Comparison of ENCODE assay signal across 10 mouse cellular contexts in genomic region chr5:120567761-120568211, GRCm38 (mm10). TPM values are rescaled to one million over a fixed set of nuclear protein-coding genes. Genes with fewer than 3 reads are reported as not detected.
DNase-seq lines count a peak whose midpoint lies in the region; ATAC-seq lines count a peak whose summit lies in the region.
"Had no signal": no experiment of that assay in that cellular context is flagged by ENCODE, and none has a peak within 500 bp of the region (broad histone marks: within the 10 kb centered on the region; RNA-seq: fewer than 3 reads in every experiment).

No protein-coding gene starts in this region.

- peak overlapping the region; percentile 80 for H3K27ac ChIP-seq in kidney, embryonic 14.5 days (ENCODE audit: low read depth, low read length)
- peak overlapping the region; percentile 90 for H3K27ac ChIP-seq in forebrain, embryonic 15.5 days (replicated peaks)
- H3K27ac ChIP-seq in midbrain, embryonic 12.5 days (replicated peaks): peak overlapping the region; percentile 78

- no peak for ATAC-seq in kidney, embryonic 14.5 days (ENCODE audit: low FRiP score, low TSS enrichment)
- no peak for ATAC-seq in forebrain, embryonic 15.5 days (replicated peaks)
- no peak for ATAC-seq in midbrain, embryonic 12.5 days (ENCODE audit: low FRiP score, low read depth)
- ATAC-seq in granulocyte monocyte progenitor cell, adult 5-6 weeks (replicated peaks; ENCODE audit: poor library complexity, severe bottlenecking): no peak

- H3K4me2 ChIP-seq in kidney, embryonic 14.5 days (replicated peaks; ENCODE audit: low read depth, low read length): no peak overlapping the region
- peak overlapping the region; percentile 8; the same call in 1 of the 2 replicates for H3K4me2 ChIP-seq in forebrain, embryonic 15.5 days (replicated peaks)
- 0 out of 2 replicates have a peak overlapping the region, but pooled peaks have one; percentile 16 for H3K4me2 ChIP-seq in midbrain, embryonic 12.5 days (replicated peaks)

- 30% methylated on average over 14 of the region's 14 CpGs for WGBS in kidney, embryonic 14.5 days
- 13% methylated on average over 14 of the region's 14 CpGs for WGBS in forebrain, embryonic 15.5 days
- WGBS in midbrain, embryonic 12.5 days: 48% methylated on average over 14 of the region's 14 CpGs

- no peaks in the 10 kb centered on the region for H3K9me3 ChIP-seq in kidney, embryonic 14.5 days (ENCODE audit: control insufficient read depth, low read length)
- H3K9me3 ChIP-seq in forebrain, embryonic 15.5 days: no peaks in the 10 kb centered on the region
- no peaks in the 10 kb centered on the region for H3K9me3 ChIP-seq in midbrain, embryonic 12.5 days

- H3K27me3 ChIP-seq in kidney, embryonic 14.5 days (ENCODE audit: control insufficient read depth, insufficient read depth, low read length): no peaks in the 10 kb centered on the region; the same call in 1 of the 2 replicates
- no peaks in the 10 kb centered on the region for H3K27me3 ChIP-seq in forebrain, embryonic 15.5 days
- no peaks in the 10 kb centered on the region for H3K27me3 ChIP-seq in midbrain, embryonic 12.5 days

- H3K4me3 ChIP-seq in kidney, embryonic 14.5 days (ENCODE audit: low read length): no peak overlapping the region
- no peak overlapping the region for H3K4me3 ChIP-seq in forebrain, embryonic 15.5 days
- H3K4me3 ChIP-seq in midbrain, embryonic 12.5 days: no peak overlapping the region

- DNase-seq in kidney, adult 18-20 months: no peak
- DNase-seq in cerebellum, adult 9-10 months: peak; percentile 74
- DNase-seq in ovary, postnatal 36 days (ENCODE audit: low spot score): no peak
- no peak for DNase-seq in adrenal gland, postnatal 14 days

- H3K9ac ChIP-seq in kidney, embryonic 14.5 days (ENCODE audit: low read depth, low read length): peak overlapping the region; percentile 45; the same call in 1 of the 2 replicates
- no peak overlapping the region for H3K9ac ChIP-seq in forebrain, embryonic 15.5 days (replicated peaks)
- H3K9ac ChIP-seq in midbrain, embryonic 12.5 days (replicated peaks): 0 out of 2 replicates have a peak overlapping the region, but pooled peaks have one; percentile 20

- H3K4me1 ChIP-seq in kidney, embryonic 14.5 days (ENCODE audit: control insufficient read depth, insufficient read depth, low read length): peaks cover 86% of the 10 kb centered on the region
- peaks cover 80% of the 10 kb centered on the region for H3K4me1 ChIP-seq in forebrain, embryonic 15.5 days
- peaks cover 72% of the 10 kb centered on the region for H3K4me1 ChIP-seq in midbrain, embryonic 12.5 days

- H3K36me3 ChIP-seq in kidney, embryonic 14.5 days (ENCODE audit: control insufficient read depth, insufficient read depth, low read length): no peaks in the 10 kb centered on the region
- H3K36me3 ChIP-seq in forebrain, embryonic 15.5 days: no peaks in the 10 kb centered on the region
- H3K36me3 ChIP-seq in midbrain, embryonic 12.5 days: no peaks in the 10 kb centered on the region

RNA-seq across cellular contexts. Expression of gene Tpcn1, which starts 20.7 kb away (rescaled TPM):
- polyA plus RNA-seq in kidney, embryonic 14.5 days (2014; fragmentation: Nextera tagmentation; extraction: Ambion mirVana): 33.8 and 37.3 TPM in 2 replicates
- 17.4 and 19.9 TPM in 2 replicates for polyA plus RNA-seq in forebrain, embryonic 15.5 days (2015; fragmentation: Nextera tagmentation; extraction: Ambion mirVana)
- 12.9 and 14.2 TPM in 2 replicates for polyA plus RNA-seq in midbrain, embryonic 12.5 days (2016; fragmentation: Nextera tagmentation; extraction: Ambion mirVana)
- total RNA-seq in granulocyte monocyte progenitor cell, adult 5-6 weeks (2014; fragmentation: Nextera tagmentation): 28.8 and 41.5 TPM in 2 replicates
- 12.7 and 14.1 TPM in 2 replicates for total RNA-seq in granulocyte monocyte progenitor cell, adult 5-6 weeks (2017)
- 56.5 and 57.5 TPM in 2 replicates for total RNA-seq in adrenal gland, postnatal 14 days (2021)

RNA-seq across cellular contexts. Expression of gene Iqcd, which starts 21.0 kb away (rescaled TPM):
- polyA plus RNA-seq in kidney, embryonic 14.5 days (2014; fragmentation: Nextera tagmentation; extraction: Ambion mirVana): 0.57 and 1.4 TPM in 2 replicates
- polyA plus RNA-seq in forebrain, embryonic 15.5 days (2015; fragmentation: Nextera tagmentation; extraction: Ambion mirVana): 1.5 and 2.1 TPM in 2 replicates
- 0.60 and 1.7 TPM in 2 replicates for polyA plus RNA-seq in midbrain, embryonic 12.5 days (2016; fragmentation: Nextera tagmentation; extraction: Ambion mirVana)
- total RNA-seq in granulocyte monocyte progenitor cell, adult 5-6 weeks (2014; fragmentation: Nextera tagmentation): not detected in 2 replicates
- total RNA-seq in granulocyte monocyte progenitor cell, adult 5-6 weeks (2017): not detected in 2 replicates
- 0.30 and 0.48 TPM in 2 replicates for total RNA-seq in adrenal gland, postnatal 14 days (2021)
- total RNA-seq: ES-E14; heart, postnatal 36 days had no signal

RNA-seq across cellular contexts. Expression of gene Rita1, which starts 44.6 kb away (rescaled TPM):
- 10.4 and 11.1 TPM in 2 replicates for polyA plus RNA-seq in kidney, embryonic 14.5 days (2014; fragmentation: Nextera tagmentation; extraction: Ambion mirVana)
- 22.4 and 23.0 TPM in 2 replicates for polyA plus RNA-seq in forebrain, embryonic 15.5 days (2015; fragmentation: Nextera tagmentation; extraction: Ambion mirVana)
- 15.5 and 16.0 TPM in 2 replicates for polyA plus RNA-seq in midbrain, embryonic 12.5 days (2016; fragmentation: Nextera tagmentation; extraction: Ambion mirVana)
- 3.0 and 5.3 TPM in 2 replicates for total RNA-seq in granulocyte monocyte progenitor cell, adult 5-6 weeks (2014; fragmentation: Nextera tagmentation)
- total RNA-seq in granulocyte monocyte progenitor cell, adult 5-6 weeks (2017): 1.8 and 3.9 TPM in 2 replicates
- 15.6 and 16.0 TPM in 2 replicates for total RNA-seq in adrenal gland, postnatal 14 days (2021)

RNA-seq across cellular contexts. Expression of gene Ddx54, which starts 44.8 kb away (rescaled TPM):
- polyA plus RNA-seq in kidney, embryonic 14.5 days (2014; fragmentation: Nextera tagmentation; extraction: Ambion mirVana): 22.3 and 37.7 TPM in 2 replicates
- 46.9 and 49.0 TPM in 2 replicates for polyA plus RNA-seq in forebrain, embryonic 15.5 days (2015; fragmentation: Nextera tagmentation; extraction: Ambion mirVana)
- 51.8 and 53.0 TPM in 2 replicates for polyA plus RNA-seq in midbrain, embryonic 12.5 days (2016; fragmentation: Nextera tagmentation; extraction: Ambion mirVana)
- 21.5 and 27.9 TPM in 2 replicates for total RNA-seq in granulocyte monocyte progenitor cell, adult 5-6 weeks (2014; fragmentation: Nextera tagmentation)
- total RNA-seq in granulocyte monocyte progenitor cell, adult 5-6 weeks (2017): 33.1 and 38.7 TPM in 2 replicates
- total RNA-seq in adrenal gland, postnatal 14 days (2021): 38.6 and 45.9 TPM in 2 replicates

RNA-seq across cellular contexts. Expression of gene Slc8b1, which starts 56.8 kb away (rescaled TPM):
- 4.5 and 6.0 TPM in 2 replicates for polyA plus RNA-seq in kidney, embryonic 14.5 days (2014; fragmentation: Nextera tagmentation; extraction: Ambion mirVana)
- 2.2 and 2.4 TPM in 2 replicates for polyA plus RNA-seq in forebrain, embryonic 15.5 days (2015; fragmentation: Nextera tagmentation; extraction: Ambion mirVana)
- polyA plus RNA-seq in midbrain, embryonic 12.5 days (2016; fragmentation: Nextera tagmentation; extraction: Ambion mirVana): 3.1 TPM in 2 replicates
- 24.9 and 38.3 TPM in 2 replicates for total RNA-seq in granulocyte monocyte progenitor cell, adult 5-6 weeks (2014; fragmentation: Nextera tagmentation)
- 30.1 and 31.8 TPM in 2 replicates for total RNA-seq in granulocyte monocyte progenitor cell, adult 5-6 weeks (2017)
- 33.5 and 35.6 TPM in 2 replicates for total RNA-seq in adrenal gland, postnatal 14 days (2021)
